Mouse (Mus musculus): ENCODE data around the gene Srgap1.

- TF ChIP-seq POLR2A (IDR thresholded peaks at IDR 0.05; ENCODE audit: low read depth, low read length) (no peak), CTCF (IDR thresholded peaks at IDR 0.05; ENCODE audit: borderline replicate concordance, insufficient read depth, low read length) (no peak)
Observed at GRCm38 (mm10) chr10:122044926-122045325, 2.2 kb downstream of the Srgap1 start.
